In genomic region chr12:81857978-81858569, GRCm38 (mm10) we compare ENCODE assay signal across 13 mouse cellular contexts. TPM values are rescaled to one million over a fixed set of nuclear protein-coding genes. Genes with fewer than 3 reads are reported as not detected.
DNase-seq lines count a peak whose midpoint lies in the region.
"Had no signal": no experiment of that assay in that cellular context is flagged by ENCODE, and none has a peak within 500 bp of the region (broad histone marks: within the 10 kb centered on the region; RNA-seq: fewer than 3 reads in every experiment).

No protein-coding gene starts in this region.

- H3K4me3 ChIP-seq in heart, embryonic 10.5 days, result no peak overlapping the region
- H3K4me3 ChIP-seq: erythroblast, embryonic 14.5 days; hindbrain, embryonic 10.5 days; neural tube, embryonic 12.5 days had no signal

- WGBS in heart, embryonic 10.5 days, result 74% methylated on average over 8 of the region's 8 CpGs

- intact Hi-C loops in heart, postnatal 10 days (cut with DNase I), result no loop called here

- H3K4me1 ChIP-seq in heart, embryonic 10.5 days, result peaks cover 43% of the 10 kb centered on the region

- no peaks in the 10 kb centered on the region for H3K36me3 ChIP-seq in heart, embryonic 10.5 days
- H3K36me3 ChIP-seq: hindbrain, embryonic 10.5 days; neural tube, embryonic 12.5 days had no signal

- H3K9me3 ChIP-seq in heart, embryonic 10.5 days, result no peaks in the 10 kb centered on the region
- H3K9me3 ChIP-seq: hindbrain, embryonic 10.5 days; neural tube, embryonic 12.5 days had no signal

- no peak overlapping the region for H3K27ac ChIP-seq in heart, embryonic 10.5 days
- H3K27ac ChIP-seq: hindbrain, embryonic 10.5 days; neural tube, embryonic 12.5 days had no signal

- DNase-seq in heart, embryonic 10.5 days (ENCODE audit: low spot score), result peak; percentile 73
- DNase-seq in heart, postnatal 10 days, result no peak
- peak; percentile 58 to 61 for DNase-seq in right cerebral cortex, postnatal 10 days (ENCODE audit: low spot score in 2 of 2)
- no peak for DNase-seq in right cerebral cortex, postnatal 25 days
- peak; percentile 51 for DNase-seq in lung, postnatal 10 days
- no peak for DNase-seq in spleen, adult 12 weeks (ENCODE audit: low spot score)
- DNase-seq in neural tube, embryonic 10.5 days (ENCODE audit: extremely low spot score, low spot score), result no peak
- DNase-seq: kidney, adult 18-20 months; midbrain, embryonic 14.5 days had no signal

- no peaks in the 10 kb centered on the region for H3K27me3 ChIP-seq in heart, embryonic 10.5 days (ENCODE audit: insufficient read depth, poor library complexity, severe bottlenecking)
- H3K27me3 ChIP-seq: CH12.LX; neural tube, embryonic 12.5 days had no signal

RNA-seq across cellular contexts. Expression of gene Pcnx, which starts 1.7 kb away (rescaled TPM):
- 9.8 and 13.1 TPM in 2 replicates for polyA plus RNA-seq in heart, embryonic 10.5 days (2016; fragmentation: Nextera tagmentation; extraction: Ambion mirVana)
- total RNA-seq in heart, postnatal 10 days (2021), result 10 to 100 TPM; 79.2 to 79.6 TPM

Comparison
In these comparisons a context has a peak if more than half of its experiments do, and no peak if none do; other contexts are left out.
1. DNase-seq: peak in heart, embryonic 10.5 days (single experiment), right cerebral cortex, postnatal 10 days (2 of 2) and lung, postnatal 10 days (single experiment); none in heart, postnatal 10 days (0 of 2), right cerebral cortex, postnatal 25 days (single experiment), spleen, adult 12 weeks (single experiment) and neural tube, embryonic 10.5 days (single experiment).